Mouse (Mus musculus): ENCODE results near the gene Ly6g5b. TPM values are rescaled to one million over a fixed set of nuclear protein-coding genes. Genes with fewer than 3 reads are reported as not detected.

Gene Ly6g5b
- total RNA-seq (2014; fragmentation: Nextera tagmentation): not detected in 2 replicates
- total RNA-seq (2017): 0.82 and 0.93 TPM in 2 replicates
- 0.10 and 0.12 TPM in 2 replicates for polyA plus RNA-seq (2012)

- no peaks in the 10 kb centered on the region for H3K9me3 ChIP-seq (replicated peaks)
- H3K4me3 ChIP-seq (ENCODE audit: low read depth, low read length): no peak within 1 kb of the TSS
- DNase-seq (ENCODE audit: low spot score): no peak
- peaks cover 6% of the 10 kb centered on the region; the same call in 1 of the 2 replicates for H3K27me3 ChIP-seq (ENCODE audit: insufficient read depth, low read length)
- H3K36me3 ChIP-seq (replicated peaks): peaks cover 69% of the 10 kb centered on the region
- H3K4me1 ChIP-seq (ENCODE audit: insufficient read depth, low read depth, low read length): peaks cover 40% of the 10 kb centered on the region
- TF ChIP-seq GATA2 (IDR thresholded peaks at IDR 0.05; ENCODE audit: borderline replicate concordance, low read depth, low read length): no peak
- no peak for TF ChIP-seq CTCF (IDR thresholded peaks at IDR 0.05; ENCODE audit: low read depth, low read length)
- no peak for TF ChIP-seq GATA1 (IDR thresholded peaks at IDR 0.05; ENCODE audit: borderline replicate concordance, low read length)
- TF ChIP-seq POLR2AphosphoS5 (IDR thresholded peaks at IDR 0.05; ENCODE audit: insufficient replicate concordance, low read depth, low read length): no peak
- no peak for TF ChIP-seq TAL1 (conservative IDR thresholded peaks at IDR 0.05; ENCODE audit: low read depth, low read length)
- ATAC-seq (ENCODE audit: extremely low read depth, insufficient number of reproducible peaks, low FRiP score, poor library complexity, severe bottlenecking): no peak
Observed at GRCm38 (mm10) chr17:35115046-35116019, at the start of gene Ly6g5b. TSS of gene Ly6g5b (minus strand) at chr17:35115428.

GRCm38 (mm10) chr17:35164218-35164567 lies 49.0 kb upstream of the Ly6g5b start:
- Histone ChIP-seq H3K36me3 (replicated peaks) (peaks cover 44% of the 10 kb centered on the region), H3K9me3 (replicated peaks) (no peaks in the 10 kb centered on the region), H3K27me3 (ENCODE audit: insufficient read depth, low read length) (no peaks in the 10 kb centered on the region), H3K4me1 (ENCODE audit: insufficient read depth, low read depth, low read length) (peaks cover 57% of the 10 kb centered on the region), H3K4me3 (ENCODE audit: low read depth, low read length) (peak overlapping the region; percentile 91)
- no peak for DNase-seq (ENCODE audit: low spot score)
- no peak for TF ChIP-seq CTCF (IDR thresholded peaks at IDR 0.05; ENCODE audit: low read depth, low read length)
- no peak for TF ChIP-seq POLR2AphosphoS5 (IDR thresholded peaks at IDR 0.05; ENCODE audit: insufficient replicate concordance, low read depth, low read length)
- TF ChIP-seq GATA1 (IDR thresholded peaks at IDR 0.05; ENCODE audit: borderline replicate concordance, low read length): no peak
- TF ChIP-seq GATA2 (IDR thresholded peaks at IDR 0.05; ENCODE audit: borderline replicate concordance, low read depth, low read length): no peak
- no peak for TF ChIP-seq TAL1 (conservative IDR thresholded peaks at IDR 0.05; ENCODE audit: low read depth, low read length)
- no peak for ATAC-seq (ENCODE audit: extremely low read depth, insufficient number of reproducible peaks, low FRiP score, poor library complexity, severe bottlenecking)

GRCm38 (mm10) chr17:35163326-35164081 lies 48.3 kb upstream of the Ly6g5b start:
- peaks cover 60% of the 10 kb centered on the region for H3K4me1 ChIP-seq (ENCODE audit: insufficient read depth, low read depth, low read length)
- ATAC-seq (ENCODE audit: extremely low read depth, insufficient number of reproducible peaks, low FRiP score, poor library complexity, severe bottlenecking) (no peak), DNase-seq (ENCODE audit: low spot score) (no peak)
- H3K4me3 ChIP-seq (ENCODE audit: low read depth, low read length): peak overlapping the region; percentile 91
- H3K9me3 ChIP-seq (replicated peaks): no peaks in the 10 kb centered on the region
- H3K27me3 ChIP-seq (ENCODE audit: insufficient read depth, low read length): no peaks in the 10 kb centered on the region
- TF ChIP-seq TAL1 (conservative IDR thresholded peaks at IDR 0.05; ENCODE audit: low read depth, low read length) (no peak), GATA1 (IDR thresholded peaks at IDR 0.05; ENCODE audit: borderline replicate concordance, low read length) (no peak), POLR2AphosphoS5 (IDR thresholded peaks at IDR 0.05; ENCODE audit: insufficient replicate concordance, low read depth, low read length) (no peak), GATA2 (IDR thresholded peaks at IDR 0.05; ENCODE audit: borderline replicate concordance, low read depth, low read length) (no peak), CTCF (IDR thresholded peaks at IDR 0.05; ENCODE audit: low read depth, low read length) (no peak)
- peaks cover 51% of the 10 kb centered on the region for H3K36me3 ChIP-seq (replicated peaks)

GRCm38 (mm10) chr17:35162730-35163129 lies 47.5 kb upstream of the Ly6g5b start:
- no peak for ATAC-seq (ENCODE audit: extremely low read depth, insufficient number of reproducible peaks, low FRiP score, poor library complexity, severe bottlenecking)

GRCm38 (mm10) chr17:35162121-35162520 lies 46.9 kb upstream of the Ly6g5b start:
- peaks cover 65% of the 10 kb centered on the region for H3K4me1 ChIP-seq (ENCODE audit: insufficient read depth, low read depth, low read length)
- H3K36me3 ChIP-seq (replicated peaks): peaks cover 65% of the 10 kb centered on the region
- no peaks in the 10 kb centered on the region for H3K9me3 ChIP-seq (replicated peaks)
- TF ChIP-seq GATA1 (IDR thresholded peaks at IDR 0.05; ENCODE audit: borderline replicate concordance, low read length): no peak
- no peak for ATAC-seq (ENCODE audit: extremely low read depth, insufficient number of reproducible peaks, low FRiP score, poor library complexity, severe bottlenecking)
- no peak for DNase-seq (ENCODE audit: low spot score)
- H3K4me3 ChIP-seq (ENCODE audit: low read depth, low read length): peak overlapping the region; percentile 91; the same call in 1 of the 2 replicates
- no peaks in the 10 kb centered on the region for H3K27me3 ChIP-seq (ENCODE audit: insufficient read depth, low read length)

More at GRCm38 (mm10) chr17:35162730-35163129, 47.5 kb upstream of the Ly6g5b start:
- DNase-seq (ENCODE audit: low spot score): no peak
- no peaks in the 10 kb centered on the region for H3K27me3 ChIP-seq (ENCODE audit: insufficient read depth, low read length)
- no peak for TF ChIP-seq POLR2AphosphoS5 (IDR thresholded peaks at IDR 0.05; ENCODE audit: insufficient replicate concordance, low read depth, low read length)
- TF ChIP-seq TAL1 (conservative IDR thresholded peaks at IDR 0.05; ENCODE audit: low read depth, low read length): no peak
- TF ChIP-seq GATA1 (IDR thresholded peaks at IDR 0.05; ENCODE audit: borderline replicate concordance, low read length): no peak
- TF ChIP-seq GATA2 (IDR thresholded peaks at IDR 0.05; ENCODE audit: borderline replicate concordance, low read depth, low read length): no peak
- TF ChIP-seq CTCF (IDR thresholded peaks at IDR 0.05; ENCODE audit: low read depth, low read length): no peak
- no peaks in the 10 kb centered on the region for H3K9me3 ChIP-seq (replicated peaks)
- H3K4me3 ChIP-seq (ENCODE audit: low read depth, low read length): peak overlapping the region; percentile 91
- H3K4me1 ChIP-seq (ENCODE audit: insufficient read depth, low read depth, low read length): peaks cover 61% of the 10 kb centered on the region
- H3K36me3 ChIP-seq (replicated peaks): peaks cover 59% of the 10 kb centered on the region

- no peak for DNase-seq (ENCODE audit: low spot score)
- H3K4me1 ChIP-seq (ENCODE audit: insufficient read depth, low read depth, low read length): peaks cover 66% of the 10 kb centered on the region
- H3K9me3 ChIP-seq (replicated peaks): no peaks in the 10 kb centered on the region
- no peaks in the 10 kb centered on the region for H3K27me3 ChIP-seq (ENCODE audit: insufficient read depth, low read length)
- H3K4me3 ChIP-seq (ENCODE audit: low read depth, low read length): peak overlapping the region; percentile 91; the same call in 1 of the 2 replicates
- no peak for ATAC-seq (ENCODE audit: extremely low read depth, insufficient number of reproducible peaks, low FRiP score, poor library complexity, severe bottlenecking)
- TF ChIP-seq GATA1 (IDR thresholded peaks at IDR 0.05; ENCODE audit: borderline replicate concordance, low read length) (no peak), CTCF (IDR thresholded peaks at IDR 0.05; ENCODE audit: low read depth, low read length) (no peak), TAL1 (conservative IDR thresholded peaks at IDR 0.05; ENCODE audit: low read depth, low read length) (no peak), GATA2 (IDR thresholded peaks at IDR 0.05; ENCODE audit: borderline replicate concordance, low read depth, low read length) (no peak), POLR2AphosphoS5 (IDR thresholded peaks at IDR 0.05; ENCODE audit: insufficient replicate concordance, low read depth, low read length) (no peak)
- H3K36me3 ChIP-seq (replicated peaks): peaks cover 72% of the 10 kb centered on the region
Observed at GRCm38 (mm10) chr17:35161421-35161820, 46.2 kb upstream of the Ly6g5b start.

All from G1E (cell line).